Mouse (Mus musculus) T-helper 2 cell (primary cell): ENCODE data around the gene Ldhal6b.

Experiments
- in situ Hi-C: fragments of 300-600 bp; cut with MboI, MseI; formaldehyde crosslinking; loops from one replicate; pipeline ENCODE4 v1.15.1; 2025; ENCODE audit warnings: high pct_unique_total_duplicates

Ldhal6b gene

GRCm38 (mm10) chr17:5371032-5371431 is 47.5 kb downstream of the Ldhal6b start:
- in situ Hi-C loops, result no loop called here
